Mouse (Mus musculus) WW6 (cell line): ENCODE results near the gene Npdc1.
A peak's percentile ranks its signal among the peaks of the same experiment; 100 is the strongest.
"Not testable (repeated sequence)": the region's sequence is repeated elsewhere in the genome, so short reads cannot be mapped to it uniquely, and the experiment has no call there.

Source experiments
- DNase-seq: peaks from one replicate; pipeline ENCODE4 v3.0.0-alpha.2; 2013; ENCODE audit warnings: low read depth, low spot score

Npdc1 gene

GRCm38 (mm10) chr2:25395721-25396596 is 3.2 kb upstream of the Npdc1 start, which contains the start of gene Entpd2:
Entpd2 (plus strand) TSS chr2:25395874.
- DNase-seq: no peak

GRCm38 (mm10) chr2:25396597-25396983 is 2.6 kb upstream of the Npdc1 start:
- DNase-seq: no peak

- no peak for DNase-seq
Measured at GRCm38 (mm10) chr2:25397010-25397409, 2.1 kb upstream of the Npdc1 start.

GRCm38 (mm10) chr2:25398065-25398464 is 1.1 kb upstream of the Npdc1 start:
- no peak for DNase-seq

- DNase-seq: no peak
Measured at GRCm38 (mm10) chr2:25400291-25400690, 1.1 kb downstream of the Npdc1 start.

GRCm38 (mm10) chr2:25400764-25401163 is 1.6 kb downstream of the Npdc1 start:
- no peak for DNase-seq

GRCm38 (mm10) chr2:25402377-25402971 is 3.3 kb downstream of the Npdc1 start:
- DNase-seq: peak; percentile 87

GRCm38 (mm10) chr2:25402972-25403601 is 3.9 kb downstream of the Npdc1 start:
- DNase-seq: no peak

GRCm38 (mm10) chr2:25403994-25404393 is 4.8 kb downstream of the Npdc1 start:
- DNase-seq: no peak

GRCm38 (mm10) chr2:25408908-25409307 is 9.8 kb downstream of the Npdc1 start:
- no peak for DNase-seq

- not testable (repeated sequence) for DNase-seq
Measured at GRCm38 (mm10) chr2:25413436-25413835, 14.3 kb downstream of the Npdc1 start.

GRCm38 (mm10) chr2:25417426-25417825 is 18.3 kb downstream of the Npdc1 start:
- DNase-seq: no peak

- peak; percentile 59 for DNase-seq
Measured at GRCm38 (mm10) chr2:25421896-25422295, 22.7 kb downstream of the Npdc1 start.

GRCm38 (mm10) chr2:25422587-25423410 is 23.6 kb downstream of the Npdc1 start, which contains the start of gene Fut7:
Fut7 (plus strand) TSS chr2:25423267.
- DNase-seq: no peak

- no peak for DNase-seq
Measured at GRCm38 (mm10) chr2:25423626-25424025, 24.5 kb downstream of the Npdc1 start.

- DNase-seq: no peak
Measured at GRCm38 (mm10) chr2:25425481-25425880, 26.3 kb downstream of the Npdc1 start.

- peak; percentile 49 for DNase-seq
Measured at GRCm38 (mm10) chr2:25426721-25427191, 27.6 kb downstream of the Npdc1 start.

GRCm38 (mm10) chr2:25427256-25427655 is 28.1 kb downstream of the Npdc1 start:
- DNase-seq: no peak

- peak; percentile 77 for DNase-seq
Measured at GRCm38 (mm10) chr2:25428442-25429236, 29.5 kb downstream of the Npdc1 start, which contains the start of gene Abca2. Abca2 (plus strand) TSS chr2:25428703.

GRCm38 (mm10) chr2:25429435-25430180 is 30.5 kb downstream of the Npdc1 start:
- no peak for DNase-seq
